Mouse (Mus musculus) ES-Bruce4 (cell line): ENCODE data around the gene Nav3. TPM values are rescaled to one million over a fixed set of nuclear protein-coding genes. Genes with fewer than 3 reads are reported as not detected.

ENCODE experiments used
- H3K27ac ChIP-seq: 2 replicates; pipeline ENCODE4 v1.5.1; 2012; ENCODE audit warnings: low read length, inconsistent platforms; ENCODE audit not compliant: insufficient read depth
- H3K27me3 ChIP-seq: 2 replicates; pipeline ENCODE4 v1.6.1; 2012; ENCODE audit warnings: mild to moderate bottlenecking, low read length, inconsistent platforms; ENCODE audit not compliant: control insufficient read depth, poor library complexity, insufficient read depth, severe bottlenecking
- H3K36me3 ChIP-seq: 2 replicates; pipeline ENCODE4 v1.6.1; 2012; ENCODE audit warnings: inconsistent platforms, mild to moderate bottlenecking, low read length, moderate library complexity; ENCODE audit not compliant: control insufficient read depth, poor library complexity, insufficient read depth, severe bottlenecking
- H3K4me1 ChIP-seq: one replicate; pipeline ENCODE4 v1.8.1; 2011; ENCODE audit warnings: low read length; ENCODE audit not compliant: control insufficient read depth, insufficient read depth
- H3K4me3 ChIP-seq: 2 replicates; pipeline ENCODE4 v1.5.1; 2011; ENCODE audit warnings: low read depth, mild to moderate bottlenecking, low read length
- H3K9ac ChIP-seq: 2 replicates; pipeline ENCODE4 v1.6.1; 2012; ENCODE audit warnings: low read depth, mild to moderate bottlenecking, inconsistent platforms; ENCODE audit not compliant: poor library complexity, severe bottlenecking
- H3K9me3 ChIP-seq: replicated peaks from 2 replicates; pipeline ENCODE4 v1.6.1; 2012; ENCODE audit warnings: mild to moderate bottlenecking, low read length, inconsistent platforms; ENCODE audit not compliant: control insufficient read depth, poor library complexity, insufficient read depth, severe bottlenecking
- CTCF ChIP-seq: IDR thresholded peaks from one replicate; pipeline ENCODE4 v1.8.1; 2011; ENCODE audit warnings: low read depth, low read length
- EP300 ChIP-seq: IDR thresholded peaks from 2 replicates; pipeline ENCODE4 v1.6.1; 2011; ENCODE audit warnings: low read depth, low read length; ENCODE audit not compliant: insufficient read depth
- POLR2A ChIP-seq: IDR thresholded peaks from one replicate; pipeline ENCODE4 v1.8.1; 2011; ENCODE audit warnings: low read length; ENCODE audit not compliant: insufficient read depth
- polyA plus RNA-seq: library from polyadenylated mRNA; stranded (reverse); fragments of >200 nt; gene quantifications from 2 replicates; pipeline ENCODE4 v1.2.4, GENCODE M21; 2011; ENCODE audit warnings: low read depth; ENCODE audit not compliant: missing spikeins, insufficient read depth, insufficient read length

Nav3 gene
- polyA plus RNA-seq, 1 experiment, result 0.36 TPM

- Histone ChIP-seq H3K4me3 (no peak overlapping the region), H3K27me3 (no peaks in the 10 kb centered on the region), H3K9ac (no peak overlapping the region), H3K27ac (no peak overlapping the region), H3K4me1 (no peaks in the 10 kb centered on the region), H3K36me3 (no peaks in the 10 kb centered on the region), H3K9me3 (no peaks in the 10 kb centered on the region)
- no peak for TF ChIP-seq EP300
- TF ChIP-seq CTCF, result no peak
- TF ChIP-seq POLR2A, result no peak
Observed at GRCm38 (mm10) chr10:110162596-110162995, 293.4 kb downstream of the Nav3 start.

- no peak overlapping the region for H3K4me3 ChIP-seq
- H3K36me3 ChIP-seq, result no peaks in the 10 kb centered on the region
- no peak overlapping the region for H3K27ac ChIP-seq
- no peaks in the 10 kb centered on the region for H3K27me3 ChIP-seq
- no peaks in the 10 kb centered on the region for H3K9me3 ChIP-seq
- no peaks in the 10 kb centered on the region for H3K4me1 ChIP-seq
- TF ChIP-seq POLR2A, result no peak
- no peak for TF ChIP-seq EP300
- TF ChIP-seq CTCF, result no peak
- H3K9ac ChIP-seq, result no peak overlapping the region
Observed at GRCm38 (mm10) chr10:110160894-110161293, 295.1 kb downstream of the Nav3 start.

GRCm38 (mm10) chr10:110159548-110159947 lies 296.5 kb downstream of the Nav3 start:
- Histone ChIP-seq H3K4me1 (no peaks in the 10 kb centered on the region), H3K27ac (no peak overlapping the region), H3K4me3 (no peak overlapping the region), H3K9me3 (no peaks in the 10 kb centered on the region), H3K9ac (no peak overlapping the region), H3K36me3 (no peaks in the 10 kb centered on the region), H3K27me3 (no peaks in the 10 kb centered on the region)
- TF ChIP-seq CTCF, result no peak
- no peak for TF ChIP-seq EP300
- no peak for TF ChIP-seq POLR2A

GRCm38 (mm10) chr10:110158122-110158521 lies 297.9 kb downstream of the Nav3 start:
- H3K4me3 ChIP-seq, result no peak overlapping the region
- no peaks in the 10 kb centered on the region for H3K36me3 ChIP-seq
- no peaks in the 10 kb centered on the region for H3K27me3 ChIP-seq
- no peaks in the 10 kb centered on the region for H3K9me3 ChIP-seq
- TF ChIP-seq CTCF (no peak), POLR2A (no peak), EP300 (no peak)
- H3K9ac ChIP-seq, result no peak overlapping the region
- H3K27ac ChIP-seq, result no peak overlapping the region
- no peaks in the 10 kb centered on the region for H3K4me1 ChIP-seq

GRCm38 (mm10) chr10:110156412-110156811 lies 299.6 kb downstream of the Nav3 start:
- TF ChIP-seq CTCF, result no peak
- TF ChIP-seq EP300, result no peak
- TF ChIP-seq POLR2A, result no peak
- no peaks in the 10 kb centered on the region for H3K9me3 ChIP-seq
- no peaks in the 10 kb centered on the region for H3K27me3 ChIP-seq
- no peak overlapping the region for H3K4me3 ChIP-seq
- no peaks in the 10 kb centered on the region for H3K4me1 ChIP-seq
- no peak overlapping the region for H3K9ac ChIP-seq
- H3K36me3 ChIP-seq, result no peaks in the 10 kb centered on the region
- H3K27ac ChIP-seq, result no peak overlapping the region

GRCm38 (mm10) chr10:110155494-110155893 lies 300.5 kb downstream of the Nav3 start:
- H3K4me1 ChIP-seq, result no peaks in the 10 kb centered on the region
- H3K27ac ChIP-seq, result no peak overlapping the region
- H3K27me3 ChIP-seq, result no peaks in the 10 kb centered on the region
- no peaks in the 10 kb centered on the region for H3K9me3 ChIP-seq
- no peak overlapping the region for H3K9ac ChIP-seq
- H3K4me3 ChIP-seq, result no peak overlapping the region
- H3K36me3 ChIP-seq, result no peaks in the 10 kb centered on the region
- TF ChIP-seq POLR2A (no peak), EP300 (no peak), CTCF (no peak)
